Mouse (Mus musculus): Measurements from ENCODE around the gene Olfr480.

Gene Olfr480

GRCm38 (mm10) chr7:108067246-108067645, at the start of gene Olfr480:
Gene Olfr480, minus strand, starts transcription at chr7:108067346.
- in situ Hi-C loops (cut with MboI): no loop called here

GRCm38 (mm10) chr7:108100549-108100948, 33.4 kb upstream of the Olfr480 start, which contains the start of gene Olfr483:
Gene Olfr483, plus strand, starts transcription at chr7:108100849.
- in situ Hi-C loops (cut with MboI): no loop called here

DNA sequence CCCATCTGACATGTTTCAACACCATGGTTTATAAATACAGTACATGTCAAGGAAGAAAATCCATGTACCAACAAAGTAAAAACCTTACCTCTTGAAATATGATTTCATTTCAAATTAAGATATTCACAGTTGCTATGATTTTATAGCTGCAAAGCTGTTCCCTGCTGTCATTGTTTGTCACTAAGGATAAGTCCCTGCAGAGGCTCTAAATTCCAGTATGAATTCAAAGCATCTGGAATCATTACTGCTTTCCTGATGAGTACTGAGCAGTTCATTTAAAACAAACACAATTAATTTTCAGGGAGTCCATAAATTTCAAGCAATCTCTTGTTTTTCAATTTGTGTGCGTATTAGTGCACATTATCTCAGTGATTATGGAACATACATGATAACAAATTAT, 30.3 kb upstream of the Olfr480 start, which contains the start of gene Olfr482:
Gene Olfr482, minus strand, starts transcription at position 101 of the 400 bp plus-strand sequence.
- in situ Hi-C loops (cut with MboI): no loop called here

DNA sequence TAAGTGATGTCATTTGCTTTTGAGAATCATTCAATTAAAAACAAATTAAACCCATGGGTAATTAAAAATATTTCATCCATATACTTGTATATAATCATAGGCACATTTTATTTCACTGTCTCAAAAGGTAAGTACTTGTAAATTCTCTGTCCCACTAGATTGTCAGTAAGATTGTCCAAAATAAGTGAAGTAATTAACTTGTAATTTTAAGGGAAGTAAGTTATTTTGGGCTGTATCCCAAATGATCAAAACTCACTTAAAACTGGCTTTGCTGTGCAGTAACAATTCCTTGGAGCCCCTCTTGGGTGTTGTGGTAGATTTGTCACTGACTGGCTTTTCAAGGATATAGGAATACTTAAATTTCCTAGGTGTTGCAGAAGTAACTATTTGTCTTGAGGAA, 12.4 kb upstream of the Olfr480 start, which contains the start of gene Olfr481:
Gene Olfr481, plus strand, starts transcription at position 301 of the 400 bp plus-strand sequence.
- in situ Hi-C loops (cut with MboI): no loop called here

- in situ Hi-C loops (cut with MboI): no loop called here
These were observed 16.8 kb downstream of the Olfr480 start, which contains the start of gene Olfr479 for GRCm38 (mm10) chr7:108050393-108050792. Gene Olfr479, plus strand, starts transcription at chr7:108050693.

- in situ Hi-C loops (cut with MboI): no loop called here
These were observed 33.3 kb downstream of the Olfr480 start, which contains the start of gene Olfr478 for GRCm38 (mm10) chr7:108033889-108034288. Gene Olfr478, minus strand, starts transcription at chr7:108033989.
